Mouse (Mus musculus) hindbrain, embryonic 13.5 days (tissue): ENCODE results near the gene Espnl. TPM values are rescaled to one million over a fixed set of nuclear protein-coding genes. Genes with fewer than 3 reads are reported as not detected.

Source experiments
- ATAC-seq: fragments of 200-750 bp; cut with Nextera tagmentation; 2 replicates; pipeline ENCODE4 v1.8.0; 2017; ENCODE audit warnings: moderate TSS enrichment; ENCODE audit not compliant: low FRiP score
- H3K27ac ChIP-seq: fragments of 300-500 bp; sonication (generic); 2 replicates; pipeline ENCODE4 v1.5.1; 2015; ENCODE audit warnings: inconsistent platforms, mild to moderate bottlenecking, moderate library complexity
- H3K27me3 ChIP-seq: fragments of 300-500 bp; sonication (generic); 2 replicates; pipeline ENCODE4 v1.6.1; 2015; ENCODE audit warnings: mild to moderate bottlenecking, inconsistent platforms
- H3K36me3 ChIP-seq: fragments of 300-500 bp; sonication (generic); 2 replicates; pipeline ENCODE4 v1.6.1; 2015; ENCODE audit warnings: mild to moderate bottlenecking, inconsistent platforms
- H3K4me1 ChIP-seq: fragments of 300-500 bp; sonication (generic); replicated peaks from 2 replicates; pipeline ENCODE4 v1.6.1; 2015; ENCODE audit warnings: inconsistent platforms
- H3K4me2 ChIP-seq: fragments of 300-500 bp; sonication (generic); 2 replicates; pipeline ENCODE4 v1.6.1; 2015; ENCODE audit warnings: inconsistent platforms, mild to moderate bottlenecking, moderate library complexity
- H3K4me3 ChIP-seq: fragments of 300-500 bp; sonication (generic); 2 replicates; pipeline ENCODE4 v1.5.1; 2015; ENCODE audit warnings: mild to moderate bottlenecking, inconsistent platforms
- H3K9ac ChIP-seq: fragments of 300-500 bp; sonication (generic); 2 replicates; pipeline ENCODE4 v1.6.1; 2015; ENCODE audit warnings: mild to moderate bottlenecking, inconsistent platforms
- H3K9me3 ChIP-seq: fragments of 300-500 bp; sonication (generic); 2 replicates; pipeline ENCODE4 v1.6.1; 2016; ENCODE audit warnings: inconsistent platforms
- WGBS: fragments of 180-500 bp; shearing (Covaris S2); methylation state at CpG from one replicate; pipeline ENCODE4 v1.1.7; 2015; 5-methylcytosine and 5-hydroxymethylcytosine counted together
- polyA plus RNA-seq: library from polyadenylated mRNA; unstranded; fragments of >200 nt; fragmentation: Nextera tagmentation; extraction: Ambion mirVana; gene quantifications from 2 replicates; pipeline ENCODE4 v1.2.1, GENCODE M21; 2015

Gene Espnl
- polyA plus RNA-seq, 1 experiment from 2014 or later = 0.26 TPM

DNA sequence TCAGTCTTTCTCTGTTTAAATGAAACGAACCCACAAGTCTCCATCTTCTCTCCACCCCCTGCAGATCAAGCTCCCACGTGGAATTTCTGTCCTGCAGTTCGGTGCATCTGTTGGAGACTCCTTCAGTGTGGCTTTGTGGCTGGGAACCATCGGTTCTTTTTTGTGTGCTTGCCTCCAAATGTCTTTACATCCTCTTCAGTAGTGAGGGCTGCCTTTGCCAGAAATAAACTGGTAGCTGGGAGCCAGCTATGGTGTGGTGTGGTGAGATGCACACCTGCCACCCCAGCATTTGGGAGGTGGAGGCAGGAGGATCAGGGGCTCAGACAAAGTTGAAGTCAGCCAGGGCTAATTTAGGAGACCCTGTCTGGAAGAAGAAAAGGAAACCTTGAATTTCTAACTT is 10.2 kb downstream of the Espnl start:
- Histone ChIP-seq H3K4me2 (no peak overlapping the region), H3K9me3 (no peaks in the 10 kb centered on the region), H3K27me3 (no peaks in the 10 kb centered on the region), H3K4me1 (no peaks in the 10 kb centered on the region), H3K9ac (no peak overlapping the region), H3K27ac (peak overlapping the region; percentile 40; the same call in 1 of the 2 replicates), H3K4me3 (no peak overlapping the region), H3K36me3 (no peaks in the 10 kb centered on the region)
- no peak for ATAC-seq
- WGBS = 60% methylated on average over 4 of the region's 4 CpGs

DNA sequence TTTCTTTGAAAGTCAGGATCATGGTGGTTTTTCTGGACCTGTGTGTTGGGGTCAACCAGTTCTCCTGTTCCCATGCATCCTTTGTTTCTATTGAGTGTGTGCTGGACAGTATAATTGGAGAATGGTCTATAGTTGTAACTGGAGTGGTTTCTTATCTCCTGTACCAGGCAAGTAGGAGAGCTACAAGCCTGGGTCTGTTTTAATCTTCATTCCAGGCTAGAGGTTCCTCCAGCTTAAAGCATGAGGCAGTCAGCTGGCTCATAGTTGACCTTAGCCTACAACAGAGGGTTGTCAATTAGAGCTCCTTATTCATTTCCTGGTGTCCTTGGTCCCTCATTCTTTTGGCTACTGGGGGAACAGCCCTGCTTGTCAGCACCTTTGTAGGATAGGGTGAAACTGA is 11.7 kb downstream of the Espnl start:
- ATAC-seq = no peak

DNA sequence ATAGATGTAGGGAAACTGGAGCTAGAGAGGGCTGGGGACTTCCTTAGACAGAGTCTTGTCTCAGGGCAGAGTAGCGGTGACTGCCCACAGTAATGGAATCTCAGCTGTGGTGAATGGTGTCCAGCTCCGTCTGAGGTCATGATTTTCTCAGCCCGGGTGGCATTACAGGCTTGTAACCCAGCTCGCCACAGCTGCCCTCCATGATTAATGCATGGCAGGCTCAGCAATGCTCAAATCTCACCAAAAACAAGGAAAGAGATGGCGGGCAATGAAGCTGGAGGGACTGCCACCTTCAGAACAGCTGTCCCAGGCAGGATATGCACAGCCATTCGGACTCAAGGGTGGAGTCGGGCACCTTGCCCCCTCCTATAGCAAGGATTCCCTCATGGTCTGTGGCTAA is 15.5 kb downstream of the Espnl start:
- no peak for ATAC-seq

More for the DNA sequence above, 11.7 kb downstream of the Espnl start:
- H3K4me2 ChIP-seq = no peak overlapping the region
- H3K4me3 ChIP-seq = no peak overlapping the region
- H3K27me3 ChIP-seq = no peaks in the 10 kb centered on the region
- H3K9me3 ChIP-seq = no peaks in the 10 kb centered on the region
- no peak overlapping the region for H3K9ac ChIP-seq
- H3K4me1 ChIP-seq = no peaks in the 10 kb centered on the region
- no peak overlapping the region for H3K27ac ChIP-seq
- no peaks in the 10 kb centered on the region for H3K36me3 ChIP-seq

DNA sequence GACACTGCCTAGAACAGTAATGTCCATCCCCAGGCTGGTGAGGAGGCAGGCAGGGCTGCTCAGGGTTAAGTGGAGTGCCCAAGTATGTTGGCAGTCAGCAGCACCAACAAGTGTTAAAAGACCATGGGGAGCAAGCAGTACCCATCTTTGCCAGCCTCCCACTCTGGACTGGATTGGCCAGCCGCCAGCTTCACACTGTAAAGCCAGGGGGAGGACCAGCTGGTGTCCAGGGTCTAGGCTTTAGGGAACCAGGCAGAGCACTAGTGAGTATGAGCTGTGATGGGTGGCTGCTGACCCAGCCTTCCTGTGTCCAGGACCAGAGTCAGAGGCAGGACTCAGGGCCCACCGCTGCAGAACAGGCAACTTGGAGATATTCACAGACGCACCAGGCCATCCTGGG is 22.1 kb downstream of the Espnl start:
- Histone ChIP-seq H3K9me3 (no peaks in the 10 kb centered on the region), H3K4me1 (peaks cover 18% of the 10 kb centered on the region), H3K27me3 (peaks cover 48% of the 10 kb centered on the region), H3K4me2 (no peak overlapping the region), H3K27ac (no peak overlapping the region), H3K36me3 (no peaks in the 10 kb centered on the region), H3K4me3 (no peak overlapping the region), H3K9ac (no peak overlapping the region)
- no peak for ATAC-seq
- 73% methylated on average over 3 of the region's 3 CpGs for WGBS

More for the DNA sequence above, 15.5 kb downstream of the Espnl start:
- WGBS = 90% methylated on average over 7 of the region's 7 CpGs
- Histone ChIP-seq H3K36me3 (no peaks in the 10 kb centered on the region), H3K27me3 (peaks cover 4% of the 10 kb centered on the region), H3K4me3 (no peak overlapping the region), H3K27ac (no peak overlapping the region), H3K4me2 (no peak overlapping the region), H3K9me3 (no peaks in the 10 kb centered on the region), H3K4me1 (no peaks in the 10 kb centered on the region), H3K9ac (no peak overlapping the region)

DNA sequence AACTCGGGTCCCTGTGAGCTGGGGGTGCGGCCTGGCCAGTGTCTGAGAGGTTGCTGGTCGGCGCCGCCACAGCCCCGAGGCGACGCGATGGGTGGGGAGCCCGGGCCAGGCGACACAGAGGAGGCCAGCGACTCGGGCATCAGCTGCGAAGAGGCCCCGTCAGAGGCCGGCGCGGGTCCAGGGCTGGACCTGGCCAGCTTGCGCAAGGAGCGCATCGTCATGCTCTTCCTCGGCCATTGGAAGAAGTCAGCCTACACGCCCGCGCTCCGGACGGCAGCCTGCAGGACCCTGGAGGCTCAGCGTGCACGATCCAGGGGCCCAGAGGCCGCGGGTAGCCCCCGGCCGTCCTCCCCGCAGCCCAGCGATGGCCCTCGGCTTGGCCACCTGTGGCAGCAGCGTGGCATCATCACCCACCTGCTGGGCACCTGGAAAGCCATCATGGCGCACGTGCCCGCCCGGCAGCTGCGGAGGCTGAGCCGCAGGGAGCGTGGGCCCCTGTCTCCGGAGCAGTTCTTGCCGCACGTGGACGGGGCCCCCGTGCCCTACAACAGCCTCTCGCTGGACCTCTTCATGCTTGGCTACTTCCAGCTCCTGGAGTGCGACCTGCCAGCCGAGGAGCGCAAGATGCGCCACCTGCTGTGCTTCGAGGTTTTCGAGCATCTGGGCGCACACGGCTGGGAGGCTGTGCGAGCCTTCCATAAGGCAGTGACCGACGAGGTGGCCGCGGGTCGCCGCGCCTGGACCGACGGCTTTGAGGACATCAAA is 23.2 kb downstream of the Espnl start:
- peak overlapping the region; percentile 60; the same call in 1 of the 2 replicates for H3K9ac ChIP-seq

DNA sequence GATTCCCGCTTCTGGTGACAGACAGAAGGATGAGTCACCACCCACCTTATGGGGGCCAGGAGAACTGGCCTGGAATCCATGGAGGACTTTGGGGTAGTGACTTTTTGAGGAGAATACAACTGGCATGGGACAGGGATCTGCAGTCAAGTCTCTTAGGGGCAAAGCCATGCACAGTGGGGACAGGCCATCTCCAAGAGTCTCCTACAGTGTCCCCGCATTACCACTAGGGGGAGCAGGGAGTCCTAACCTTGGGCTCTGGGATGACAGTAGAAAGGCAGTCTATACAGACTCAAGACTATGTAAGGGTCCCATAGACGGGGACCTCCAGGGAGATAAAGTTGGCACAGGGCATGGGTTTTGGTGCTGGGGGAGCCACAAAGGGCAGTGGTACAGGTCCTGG is 25.0 kb downstream of the Espnl start:
- Histone ChIP-seq H3K27me3 (peaks cover 48% of the 10 kb centered on the region), H3K4me3 (no peak overlapping the region), H3K9ac (no peak overlapping the region), H3K27ac (no peak overlapping the region), H3K36me3 (no peaks in the 10 kb centered on the region), H3K4me2 (no peak overlapping the region), H3K4me1 (peaks cover 18% of the 10 kb centered on the region), H3K9me3 (no peaks in the 10 kb centered on the region)
- WGBS = 33% methylated on average over 3 of the region's 3 CpGs
- ATAC-seq = peak; percentile 67; the same call in 1 of the 2 replicates

More for the DNA sequence above, 23.2 kb downstream of the Espnl start:
- H3K27me3 ChIP-seq = peaks cover 48% of the 10 kb centered on the region
- H3K27ac ChIP-seq = no peak overlapping the region
- peak overlapping the region; percentile 33 for H3K4me3 ChIP-seq
- H3K36me3 ChIP-seq = no peaks in the 10 kb centered on the region
- ATAC-seq = peak; percentile 47; the same call in 1 of the 2 replicates
- H3K9me3 ChIP-seq = no peaks in the 10 kb centered on the region
- H3K4me1 ChIP-seq = peaks cover 18% of the 10 kb centered on the region
- 3% methylated on average over 68 of the region's 68 CpGs for WGBS
- peak overlapping the region; percentile 63 for H3K4me2 ChIP-seq

DNA sequence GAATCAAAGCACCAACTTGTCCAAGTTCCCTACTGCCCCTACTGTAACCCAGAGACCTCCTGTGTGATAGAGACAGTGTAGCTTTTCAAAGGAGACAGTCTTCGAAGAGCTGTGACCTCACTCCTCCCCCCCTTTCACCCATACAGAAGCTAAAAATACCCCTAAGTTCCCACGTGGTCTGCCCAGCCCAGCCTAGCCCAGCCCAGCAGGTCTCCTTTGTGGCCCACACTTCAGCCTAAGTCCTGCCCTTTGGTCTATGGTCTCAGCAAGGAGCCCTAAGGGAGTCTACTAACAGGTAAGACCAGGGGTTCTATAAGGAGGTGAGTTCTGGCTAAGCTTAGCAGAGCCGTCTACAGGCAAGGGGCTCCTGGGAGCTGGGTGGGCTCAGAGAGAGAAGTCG is 29.0 kb downstream of the Espnl start, which contains the start of gene Klhl30:
Gene Klhl30 (plus strand): TSS at position 176 of the 400 bp plus-strand sequence.
- peaks cover 11% of the 10 kb centered on the region for H3K27me3 ChIP-seq
- H3K9me3 ChIP-seq = no peaks in the 10 kb centered on the region
- H3K36me3 ChIP-seq = no peaks in the 10 kb centered on the region
- no peak within 1 kb of the TSS for H3K4me2 ChIP-seq
- ATAC-seq = no peak
- no peak within 1 kb of the TSS for H3K27ac ChIP-seq
- no peaks in the 10 kb centered on the region for H3K4me1 ChIP-seq
- no peak within 1 kb of the TSS for H3K9ac ChIP-seq
- no peak within 1 kb of the TSS for H3K4me3 ChIP-seq
- WGBS = 66% methylated on average over 4 of the region's 4 CpGs

DNA sequence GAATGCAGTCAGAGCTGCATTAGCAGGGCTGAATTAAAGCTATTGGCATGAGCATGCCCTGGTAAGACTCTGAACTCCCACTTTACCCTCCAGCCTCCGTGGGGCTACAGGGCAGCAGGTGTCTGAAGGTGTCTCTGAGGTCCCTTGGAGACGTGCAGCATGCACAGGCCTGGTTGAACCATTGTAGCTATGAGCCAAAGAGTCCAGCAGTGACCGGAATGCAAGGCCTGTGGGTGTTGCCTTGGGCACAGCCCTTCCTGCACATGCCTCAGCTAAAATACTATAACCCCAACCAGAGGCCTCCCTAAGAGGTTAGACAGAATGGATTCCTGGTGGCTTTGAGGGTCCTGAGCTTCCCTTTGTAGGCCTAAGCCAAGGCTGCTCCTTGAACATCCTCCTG is 29.4 kb downstream of the Espnl start:
- Histone ChIP-seq H3K4me2 (no peak overlapping the region), H3K4me1 (no peaks in the 10 kb centered on the region), H3K36me3 (no peaks in the 10 kb centered on the region), H3K27me3 (peaks cover 6% of the 10 kb centered on the region), H3K27ac (no peak overlapping the region), H3K9me3 (no peaks in the 10 kb centered on the region), H3K4me3 (no peak overlapping the region), H3K9ac (no peak overlapping the region)
- 89% methylated on average over 3 of the region's 3 CpGs for WGBS
- no peak for ATAC-seq

DNA sequence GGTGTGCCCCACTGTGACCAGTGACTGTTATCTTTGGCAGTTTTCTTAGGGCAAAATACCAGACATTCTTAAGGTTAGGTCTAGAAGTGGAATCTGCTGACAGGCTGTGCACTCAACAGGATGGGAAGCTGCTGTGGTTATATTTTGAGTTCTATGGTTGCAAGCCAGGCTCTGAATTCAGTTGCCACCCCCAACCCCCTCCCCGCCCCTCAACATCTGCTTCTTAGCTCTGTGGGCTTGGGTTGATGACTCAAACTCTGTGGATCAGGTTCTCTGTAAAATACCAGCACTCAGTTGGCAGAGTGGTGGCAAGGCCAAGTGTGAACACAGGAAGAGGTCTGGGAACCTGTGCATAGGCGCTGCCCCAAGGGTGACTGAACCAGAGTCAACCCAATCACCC is 30.4 kb downstream of the Espnl start:
- ATAC-seq = no peak
- Histone ChIP-seq H3K4me1 (no peaks in the 10 kb centered on the region), H3K4me2 (no peak overlapping the region), H3K27me3 (no peaks in the 10 kb centered on the region), H3K36me3 (no peaks in the 10 kb centered on the region), H3K9me3 (no peaks in the 10 kb centered on the region), H3K27ac (no peak overlapping the region), H3K9ac (no peak overlapping the region), H3K4me3 (no peak overlapping the region)
- WGBS = 88% methylated on average over 2 of the region's 2 CpGs

DNA sequence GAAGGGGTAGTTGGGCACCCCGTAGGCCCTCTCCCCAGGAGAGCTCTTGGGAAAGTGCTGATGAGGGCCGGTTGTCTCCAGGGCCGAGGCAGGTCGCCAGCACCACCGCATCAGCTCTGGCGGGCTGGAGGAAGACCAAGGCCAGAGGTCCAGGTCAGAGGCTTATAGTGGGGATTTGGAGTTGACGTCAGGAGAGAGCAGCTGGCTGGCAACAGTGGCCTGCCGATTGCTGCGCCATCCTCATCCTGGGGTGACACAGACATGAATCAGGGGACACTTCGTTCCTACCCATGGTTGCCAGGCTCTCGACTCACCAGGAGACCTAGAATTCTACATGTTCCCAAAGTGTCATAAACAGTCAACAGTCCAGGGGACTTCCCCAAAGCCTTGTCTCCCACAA is 34.2 kb downstream of the Espnl start:
- Histone ChIP-seq H3K36me3 (no peaks in the 10 kb centered on the region), H3K9ac (no peak overlapping the region), H3K4me2 (no peak overlapping the region), H3K4me3 (no peak overlapping the region), H3K4me1 (no peaks in the 10 kb centered on the region), H3K27ac (no peak overlapping the region), H3K27me3 (no peaks in the 10 kb centered on the region), H3K9me3 (no peaks in the 10 kb centered on the region)
- ATAC-seq = no peak
- 90% methylated on average over 11 of the region's 11 CpGs for WGBS

DNA sequence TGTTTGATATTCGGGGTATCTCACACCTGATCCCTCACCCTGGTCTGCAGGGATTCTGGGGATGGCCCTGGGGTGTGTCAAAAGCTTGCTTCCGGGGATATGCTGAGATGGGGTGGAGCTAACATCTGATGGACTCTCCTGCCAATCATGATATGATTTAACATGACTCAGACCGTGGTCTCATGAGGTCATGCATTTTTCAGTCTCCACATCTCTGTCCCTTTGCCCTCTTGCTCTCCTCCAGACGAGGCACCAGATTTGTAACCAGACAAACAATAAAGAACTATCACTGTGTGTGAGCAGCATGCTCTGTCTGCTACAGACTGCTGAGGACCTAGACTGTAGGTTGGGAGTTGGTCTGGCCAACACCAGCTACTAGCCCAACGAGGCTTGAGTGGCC is 40.2 kb downstream of the Espnl start:
- Histone ChIP-seq H3K4me3 (no peak overlapping the region), H3K36me3 (no peaks in the 10 kb centered on the region)
- WGBS = 87% methylated on average over 5 of the region's 5 CpGs

DNA sequence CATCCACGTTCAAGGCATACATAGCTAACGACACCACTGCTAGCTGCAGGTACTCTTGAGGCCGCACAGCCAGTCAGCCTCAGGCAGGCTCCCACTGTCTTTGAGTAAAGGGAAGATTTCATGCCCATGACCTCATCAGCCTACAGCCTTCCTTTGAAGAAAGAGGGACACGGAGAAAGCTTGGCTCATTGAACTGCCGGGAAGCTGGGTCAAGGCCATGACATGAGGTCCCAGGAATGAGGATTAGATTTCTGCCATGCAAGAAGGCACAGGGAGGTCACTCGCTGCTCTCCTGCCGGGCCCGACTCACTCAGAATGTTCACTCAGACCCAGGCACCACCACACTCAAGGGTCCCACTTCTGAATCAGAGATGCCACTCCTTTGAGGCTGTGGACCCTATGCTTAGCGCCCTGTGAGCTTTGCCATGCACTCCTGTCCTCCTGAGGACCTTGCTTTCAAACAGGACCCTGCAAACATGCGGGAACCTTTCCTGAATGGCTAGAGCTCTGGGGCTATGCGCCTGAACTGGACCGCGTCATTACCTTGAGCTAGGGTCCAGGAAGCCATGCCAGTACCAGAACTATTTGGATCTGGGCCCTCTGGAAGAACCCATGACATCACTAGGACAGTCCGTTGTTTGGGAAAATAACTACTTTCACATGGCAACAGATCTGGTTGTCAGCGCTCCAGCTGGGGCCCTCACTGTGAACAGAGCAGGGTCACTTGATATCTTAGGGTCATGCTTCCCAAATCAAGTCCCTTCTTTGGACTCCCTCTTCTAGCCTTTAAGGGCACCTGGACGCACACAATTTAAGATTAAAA is 43.2 kb downstream of the Espnl start:
- Histone ChIP-seq H3K4me3 (no peak overlapping the region), H3K9ac (no peak overlapping the region), H3K4me1 (peaks cover 9% of the 10 kb centered on the region), H3K36me3 (peaks cover 11% of the 10 kb centered on the region), H3K4me2 (no peak overlapping the region), H3K9me3 (peaks cover 7% of the 10 kb centered on the region; the same call in 1 of the 2 replicates), H3K27me3 (peaks cover 30% of the 10 kb centered on the region), H3K27ac (no peak overlapping the region)
- 93% methylated on average over 16 of the region's 16 CpGs for WGBS
- ATAC-seq = no peak

More for the DNA sequence above, 40.2 kb downstream of the Espnl start:
- Histone ChIP-seq H3K9ac (no peak overlapping the region), H3K9me3 (peaks cover 7% of the 10 kb centered on the region; the same call in 1 of the 2 replicates), H3K4me2 (no peak overlapping the region), H3K27me3 (peaks cover 23% of the 10 kb centered on the region), H3K4me1 (peaks cover 9% of the 10 kb centered on the region), H3K27ac (no peak overlapping the region)
- ATAC-seq = no peak
